Mouse (Mus musculus) c-Kit-positive CD71-positive TER-119-positive erythroid progenitor cells, embryonic 14.5 days (primary cell): ENCODE data around the gene Nmnat1.
"Not testable (repeated sequence)": the region's sequence is repeated elsewhere in the genome, so short reads cannot be mapped to it uniquely, and the experiment has no call there.

Source experiments
- DNase-seq: peaks from one replicate; pipeline ENCODE4 v3.0.0-alpha.2; 2013; ENCODE audit warnings: low spot score

Nmnat1 gene

DNA sequence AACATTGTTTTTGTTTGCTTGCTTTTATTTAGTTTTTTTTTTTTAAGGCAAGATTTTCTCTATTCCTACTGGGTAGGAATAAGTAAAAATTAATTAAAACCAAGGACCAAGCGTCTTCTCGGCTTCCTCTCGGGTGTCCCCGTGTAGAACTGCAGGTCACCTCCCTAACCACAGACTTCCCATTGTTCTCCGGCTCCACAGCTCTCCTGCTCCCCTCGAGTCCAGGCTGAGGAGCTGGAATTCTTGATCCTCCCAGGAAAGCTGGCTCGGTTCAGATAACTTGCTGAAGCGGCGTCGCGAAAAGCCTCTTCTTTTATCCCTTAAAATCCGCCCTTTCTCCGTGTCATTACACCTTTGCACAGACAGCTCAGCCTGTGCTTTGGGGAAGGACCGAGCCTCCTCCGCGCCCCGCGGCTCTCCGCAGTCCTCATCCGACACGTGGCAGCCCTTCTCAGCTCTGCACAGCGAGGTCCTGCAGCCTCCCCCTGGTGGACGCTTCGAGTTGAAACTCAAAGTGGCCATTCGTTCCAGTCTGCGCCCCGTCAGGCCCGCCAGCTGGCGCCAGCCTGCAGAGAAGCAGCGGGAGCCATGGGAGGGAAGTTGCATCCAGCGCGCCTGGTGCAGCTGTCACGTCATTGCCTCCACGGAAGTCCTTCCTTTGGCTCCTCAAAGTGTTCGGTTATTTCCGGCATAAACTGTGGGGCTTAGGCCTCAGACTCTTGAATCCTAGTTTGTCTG lies 39.9 kb downstream of the Nmnat1 start:
- peak; percentile 84 for DNase-seq

DNA sequence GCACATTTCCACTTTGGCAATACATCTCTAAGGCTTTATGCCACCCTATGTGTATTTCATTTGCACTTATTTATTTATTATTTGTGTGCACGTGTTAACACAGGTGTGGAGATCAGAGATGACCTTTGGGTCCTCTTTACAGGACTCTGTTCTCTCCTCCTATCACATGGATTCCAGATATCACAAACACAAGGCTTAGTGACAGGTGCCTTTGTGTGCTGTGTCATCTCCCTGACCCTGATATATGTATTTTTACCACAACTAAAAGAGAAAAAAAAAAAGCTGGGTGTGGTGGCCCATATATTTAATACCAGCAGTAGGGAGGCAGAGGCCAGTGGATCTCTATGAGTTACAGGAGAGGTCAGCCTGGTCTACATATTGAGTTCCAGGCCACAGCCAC lies 40.5 kb downstream of the Nmnat1 start:
- no peak for DNase-seq

DNA sequence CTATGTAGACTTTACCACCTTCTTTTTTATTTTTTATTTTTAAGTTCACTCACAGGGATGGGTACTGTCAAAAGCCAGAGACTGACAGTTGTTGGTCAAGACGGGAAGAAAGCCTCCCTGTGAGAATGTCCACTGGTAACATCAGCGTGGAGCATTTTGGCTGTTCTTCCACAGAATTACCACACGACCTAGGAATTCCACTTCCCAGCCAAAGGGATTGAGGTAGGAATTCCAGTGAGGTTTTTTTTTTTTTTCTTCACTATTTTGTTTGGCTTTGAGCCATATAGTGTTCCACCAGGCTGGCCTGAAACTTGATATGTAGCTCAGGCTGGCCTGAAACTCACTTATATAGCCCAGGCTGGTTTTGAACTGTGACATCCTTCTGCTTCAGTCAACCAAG lies 42.6 kb downstream of the Nmnat1 start:
- DNase-seq: no peak

DNA sequence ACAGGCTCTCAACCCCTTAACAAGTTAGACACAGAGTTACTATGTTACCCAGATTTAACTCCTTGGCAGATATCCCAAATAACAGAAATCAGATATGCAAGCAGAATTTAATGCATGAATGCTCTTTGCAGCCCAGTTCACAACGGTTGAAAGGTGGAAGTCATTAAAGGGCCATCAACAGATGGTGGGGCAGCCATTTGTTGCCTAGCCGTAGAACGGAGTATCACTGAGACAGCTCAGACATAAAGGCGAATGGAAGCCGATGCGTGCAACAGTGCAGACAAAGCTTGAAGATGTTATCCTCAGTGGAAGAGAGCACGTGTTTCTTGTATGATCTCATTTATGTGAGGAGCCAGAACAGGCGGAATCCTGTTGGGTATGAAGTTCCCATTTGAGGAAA lies 44.4 kb downstream of the Nmnat1 start:
- no peak for DNase-seq

DNA sequence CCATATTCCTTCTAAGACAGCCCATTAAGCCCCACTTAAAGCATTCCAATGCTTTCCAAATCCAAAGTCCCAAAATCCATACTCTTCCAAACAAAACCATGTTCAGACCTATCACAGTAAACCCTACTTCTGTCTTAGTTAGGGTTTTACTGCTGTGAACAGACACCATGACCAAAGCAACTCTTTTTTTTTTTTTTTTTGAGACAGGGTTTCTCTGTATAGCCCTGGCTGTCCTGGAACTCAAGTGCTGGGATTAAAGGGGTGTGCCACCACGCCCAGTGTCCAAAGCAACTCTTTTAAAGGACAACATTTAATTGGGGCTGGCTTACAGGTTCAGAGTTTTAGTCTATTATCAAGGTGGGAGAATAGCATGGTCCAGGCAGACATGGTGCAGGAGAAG lies 53.1 kb downstream of the Nmnat1 start:
- not testable (repeated sequence) for DNase-seq

DNA sequence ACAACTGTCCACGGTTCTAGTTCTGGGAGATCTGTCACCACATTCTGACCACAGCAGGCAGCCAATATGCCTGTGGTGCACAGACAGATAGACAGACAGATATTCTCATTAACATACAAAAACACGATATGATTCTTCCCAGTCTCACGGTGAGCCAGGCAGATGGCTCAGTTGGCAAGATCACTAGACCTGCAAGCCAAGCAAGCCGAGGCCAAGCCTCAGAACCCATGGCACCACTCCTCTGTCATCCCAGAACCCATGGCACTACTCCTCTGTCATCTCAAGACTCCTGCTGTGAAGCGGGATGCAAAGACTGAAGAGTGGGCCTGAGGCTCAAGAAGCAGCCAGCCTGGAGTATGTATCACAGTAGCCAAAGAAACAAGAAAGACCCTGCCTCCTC lies 55.4 kb downstream of the Nmnat1 start:
- no peak for DNase-seq

DNA sequence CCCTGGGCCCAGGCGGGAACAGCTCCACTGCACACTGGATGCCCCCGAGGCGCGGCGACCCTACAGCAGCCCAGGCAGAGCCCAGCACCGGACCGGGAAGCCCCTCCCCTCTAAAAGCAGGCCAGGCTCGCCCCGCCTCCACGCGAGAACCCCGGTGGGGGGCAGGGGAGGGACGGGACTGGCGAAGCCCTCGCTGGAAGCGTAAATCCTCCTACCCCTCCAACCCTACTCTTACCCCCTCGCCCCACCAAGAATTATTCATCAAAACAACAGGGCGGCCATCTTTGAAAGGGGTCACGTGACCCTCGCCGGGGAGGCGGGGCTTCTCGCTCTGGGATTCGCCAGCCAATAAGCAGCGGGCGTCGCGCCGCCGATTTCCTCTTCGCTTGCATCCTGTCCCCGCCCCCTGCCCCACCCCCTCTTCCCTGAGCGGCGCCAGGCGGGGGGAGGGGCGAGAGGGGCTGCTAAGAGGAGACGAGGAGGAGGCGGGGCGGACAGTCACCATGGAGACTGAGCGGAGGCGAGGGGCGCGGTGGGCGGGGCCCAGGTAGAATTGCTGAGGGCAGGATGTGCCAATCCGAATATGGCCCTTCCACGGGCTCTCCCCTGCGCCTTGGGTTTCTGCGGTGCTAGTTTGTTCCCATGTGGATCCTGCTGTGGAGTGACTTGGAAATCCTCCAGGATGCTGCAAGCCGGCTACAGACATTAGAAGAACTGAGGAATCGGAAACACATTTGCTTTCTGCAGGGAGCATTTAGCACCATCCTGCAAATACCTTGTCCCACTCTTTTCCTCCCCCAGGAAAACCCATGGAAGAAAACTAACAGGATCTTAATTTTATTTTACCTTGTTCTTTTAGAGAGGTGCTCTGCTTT lies 58.4 kb downstream of the Nmnat1 start, which contains the start of gene Ube4b:
Ube4b (minus strand) TSS at position 425 of the 875 bp plus-strand sequence.
- DNase-seq: peak; percentile 94

DNA sequence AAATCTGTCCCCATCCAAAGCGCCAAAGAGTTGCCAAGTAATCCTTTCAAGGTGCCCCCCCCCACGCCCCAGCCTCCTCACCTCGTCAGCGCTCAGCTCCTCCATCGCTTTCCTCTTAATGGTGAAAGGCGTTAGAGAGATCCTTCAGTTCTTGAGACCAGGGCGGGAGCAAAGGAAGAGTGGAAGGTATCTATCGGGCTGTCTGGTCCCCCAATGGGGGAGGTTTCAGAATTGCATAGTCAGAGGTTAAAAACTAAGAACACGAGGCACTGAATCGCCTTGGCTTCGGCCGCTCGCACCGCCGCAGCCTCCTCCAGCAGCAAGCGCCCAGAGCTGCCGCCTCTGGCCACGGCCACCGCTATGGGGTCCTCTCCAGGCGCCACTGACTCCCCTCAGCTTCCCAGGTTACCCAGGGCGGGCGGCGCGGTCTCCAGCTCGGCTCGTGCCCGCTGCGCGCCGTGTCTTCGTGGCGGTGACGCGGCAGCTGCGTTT lies 59.2 kb downstream of the Nmnat1 start:
- DNase-seq: peak; percentile 43

DNA sequence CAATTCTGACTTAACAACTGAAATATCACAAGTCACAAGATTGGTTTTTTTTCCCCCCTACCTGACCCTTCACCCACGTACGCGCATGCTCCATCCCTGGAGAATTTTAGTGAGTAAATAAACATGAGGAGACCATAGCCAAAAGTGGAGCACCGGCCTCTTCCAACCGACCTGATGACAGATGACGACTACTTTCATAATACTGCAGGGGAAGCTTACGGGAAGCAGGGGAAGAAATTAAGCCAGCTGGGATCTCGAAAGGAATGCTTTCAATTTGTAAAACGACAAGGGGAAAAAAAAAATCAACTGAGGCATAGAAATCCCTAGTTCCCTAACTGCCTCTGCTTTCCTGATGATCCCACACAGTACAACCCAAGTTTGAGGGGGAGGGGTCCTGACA lies 60.2 kb downstream of the Nmnat1 start:
- no peak for DNase-seq

DNA sequence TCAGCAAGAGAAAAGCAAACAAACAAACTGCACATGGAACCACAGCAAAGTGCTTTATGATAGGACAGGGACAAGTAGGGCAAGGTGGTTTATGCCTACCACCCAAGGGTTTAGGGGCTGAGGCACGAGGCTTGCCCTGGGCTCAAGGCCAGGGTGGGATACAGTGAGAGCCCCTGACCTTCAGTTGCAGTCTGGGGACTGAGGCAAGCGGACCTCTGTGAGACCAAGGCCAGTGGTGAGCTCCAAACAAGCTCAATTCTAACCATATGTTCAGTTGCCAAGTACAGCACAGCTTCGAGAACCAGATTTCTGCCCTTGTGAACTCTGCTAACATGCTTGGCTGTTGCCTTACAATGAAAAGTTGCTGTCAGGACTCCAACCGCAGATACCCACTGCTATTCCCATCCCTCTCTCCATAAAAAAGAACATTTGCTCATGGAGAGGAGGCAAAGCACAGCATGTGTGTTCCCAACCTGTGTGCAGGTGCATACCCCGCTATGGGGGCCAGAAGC lies 67.1 kb downstream of the Nmnat1 start:
- DNase-seq: no peak
